Mouse (Mus musculus) hindbrain, embryonic 15.5 days (tissue): ENCODE measurements at regions not wholly inside any gene's neighbourhood (a gene's known extent, or its start where the extent isn't known, plus 50 kb on each side); places are given as distances from the start of the nearest gene placed in this dataset.

Source experiments
- ATAC-seq: fragments of 200-750 bp; cut with Nextera tagmentation; 2 replicates; pipeline ENCODE4 v1.8.0; 2017; ENCODE audit warnings: low read depth, moderate number of reproducible peaks, moderate TSS enrichment; ENCODE audit not compliant: low FRiP score
- H3K27ac ChIP-seq: fragments of 300-500 bp; sonication (generic); replicated peaks from 2 replicates; pipeline ENCODE4 v1.5.1; 2015; ENCODE audit warnings: mild to moderate bottlenecking, inconsistent platforms
- H3K27me3 ChIP-seq: fragments of 300-500 bp; sonication (generic); 2 replicates; pipeline ENCODE4 v1.6.1; 2015; ENCODE audit warnings: control low read depth, inconsistent platforms
- H3K36me3 ChIP-seq: fragments of 300-500 bp; sonication (generic); 2 replicates; pipeline ENCODE4 v1.6.1; 2015; ENCODE audit warnings: control low read depth, inconsistent platforms
- H3K4me1 ChIP-seq: fragments of 300-500 bp; sonication (generic); replicated peaks from 2 replicates; pipeline ENCODE4 v1.6.1; 2015; ENCODE audit warnings: control low read depth, inconsistent platforms
- H3K4me2 ChIP-seq: fragments of 300-500 bp; sonication (generic); 2 replicates; pipeline ENCODE4 v1.6.1; 2015; ENCODE audit warnings: moderate library complexity, mild to moderate bottlenecking, inconsistent platforms
- H3K4me3 ChIP-seq: fragments of 300-500 bp; sonication (generic); 2 replicates; pipeline ENCODE4 v1.5.1; 2015; ENCODE audit warnings: mild to moderate bottlenecking, inconsistent platforms
- H3K9ac ChIP-seq: fragments of 300-500 bp; sonication (generic); 2 replicates; pipeline ENCODE4 v1.6.1; 2015; ENCODE audit warnings: inconsistent platforms
- H3K9me3 ChIP-seq: fragments of 300-500 bp; sonication (generic); 2 replicates; pipeline ENCODE4 v1.6.1; 2016; ENCODE audit warnings: control low read depth, inconsistent platforms
- WGBS: fragments of 180-500 bp; shearing (Covaris S2); methylation state at CpG from one replicate; pipeline ENCODE4 v1.1.7; 2015; 5-methylcytosine and 5-hydroxymethylcytosine counted together

- WGBS, result 93% methylated on average over 10 of the region's 10 CpGs
- Histone ChIP-seq H3K9ac (no peak overlapping the region), H3K4me2 (no peak overlapping the region), H3K4me3 (no peak overlapping the region), H3K36me3 (no peaks in the 10 kb centered on the region), H3K27ac (no peak overlapping the region), H3K27me3 (no peaks in the 10 kb centered on the region), H3K9me3 (no peaks in the 10 kb centered on the region), H3K4me1 (peaks cover 5% of the 10 kb centered on the region)
- no peak for ATAC-seq
These were observed 858.5 kb downstream of the Zfp704 start for GRCm38 (mm10) chr3:8751356-8751755.

GRCm38 (mm10) chr3:8750858-8751257 lies 859.0 kb downstream of the Zfp704 start:
- ATAC-seq, result no peak
- 72% methylated on average over 4 of the region's 4 CpGs for WGBS
- Histone ChIP-seq H3K9ac (no peak overlapping the region), H3K4me3 (no peak overlapping the region), H3K36me3 (no peaks in the 10 kb centered on the region), H3K27me3 (no peaks in the 10 kb centered on the region), H3K4me1 (peaks cover 5% of the 10 kb centered on the region), H3K4me2 (no peak overlapping the region), H3K9me3 (no peaks in the 10 kb centered on the region), H3K27ac (no peak overlapping the region)

- H3K27me3 ChIP-seq, result no peaks in the 10 kb centered on the region
- ATAC-seq, result no peak
- H3K4me1 ChIP-seq, result peaks cover 5% of the 10 kb centered on the region
- no peak overlapping the region for H3K4me3 ChIP-seq
- 92% methylated on average over 11 of the region's 11 CpGs for WGBS
- H3K4me2 ChIP-seq, result no peak overlapping the region
- H3K9me3 ChIP-seq, result no peaks in the 10 kb centered on the region
- no peaks in the 10 kb centered on the region for H3K36me3 ChIP-seq
- no peak overlapping the region for H3K27ac ChIP-seq
- H3K9ac ChIP-seq, result no peak overlapping the region
These were observed 859.7 kb downstream of the Zfp704 start for GRCm38 (mm10) chr3:8750162-8750561.

GRCm38 (mm10) chr3:8747201-8747600 lies 862.7 kb downstream of the Zfp704 start:
- no peaks in the 10 kb centered on the region for H3K4me1 ChIP-seq
- no peaks in the 10 kb centered on the region for H3K27me3 ChIP-seq
- no peaks in the 10 kb centered on the region for H3K36me3 ChIP-seq
- no peak overlapping the region for H3K27ac ChIP-seq
- H3K4me2 ChIP-seq, result no peak overlapping the region
- H3K9ac ChIP-seq, result no peak overlapping the region
- WGBS, result 91% methylated on average over 4 of the region's 4 CpGs
- ATAC-seq, result no peak
- H3K4me3 ChIP-seq, result no peak overlapping the region
- no peaks in the 10 kb centered on the region for H3K9me3 ChIP-seq

GRCm38 (mm10) chr3:8746677-8747076 lies 863.2 kb downstream of the Zfp704 start:
- Histone ChIP-seq H3K36me3 (no peaks in the 10 kb centered on the region), H3K4me3 (no peak overlapping the region), H3K27me3 (no peaks in the 10 kb centered on the region), H3K4me2 (no peak overlapping the region), H3K9ac (no peak overlapping the region), H3K4me1 (no peaks in the 10 kb centered on the region), H3K9me3 (no peaks in the 10 kb centered on the region), H3K27ac (no peak overlapping the region)
- no peak for ATAC-seq
- WGBS, result 92% methylated on average over 3 of the region's 3 CpGs

- H3K4me2 ChIP-seq, result no peak overlapping the region
- no peaks in the 10 kb centered on the region for H3K4me1 ChIP-seq
- no peaks in the 10 kb centered on the region for H3K9me3 ChIP-seq
- ATAC-seq, result no peak
- no peak overlapping the region for H3K27ac ChIP-seq
- no peak overlapping the region for H3K4me3 ChIP-seq
- 89% methylated on average over 1 of the region's 1 CpGs for WGBS
- no peaks in the 10 kb centered on the region for H3K36me3 ChIP-seq
- H3K9ac ChIP-seq, result no peak overlapping the region
- H3K27me3 ChIP-seq, result no peaks in the 10 kb centered on the region
These were observed 863.8 kb downstream of the Zfp704 start for GRCm38 (mm10) chr3:8746037-8746436.

- Histone ChIP-seq H3K27ac (no peak overlapping the region), H3K36me3 (no peaks in the 10 kb centered on the region), H3K4me3 (no peak overlapping the region), H3K27me3 (no peaks in the 10 kb centered on the region), H3K9ac (no peak overlapping the region), H3K9me3 (no peaks in the 10 kb centered on the region), H3K4me1 (no peaks in the 10 kb centered on the region), H3K4me2 (no peak overlapping the region)
- WGBS, result 79% methylated on average over 6 of the region's 6 CpGs
- ATAC-seq, result no peak
These were observed 865.0 kb downstream of the Zfp704 start for GRCm38 (mm10) chr3:8744857-8745256.

GRCm38 (mm10) chr3:8743650-8744049 lies 866.2 kb downstream of the Zfp704 start:
- Histone ChIP-seq H3K4me1 (no peaks in the 10 kb centered on the region), H3K4me3 (no peak overlapping the region), H3K27me3 (no peaks in the 10 kb centered on the region), H3K4me2 (no peak overlapping the region), H3K9ac (no peak overlapping the region), H3K9me3 (no peaks in the 10 kb centered on the region), H3K36me3 (no peaks in the 10 kb centered on the region), H3K27ac (no peak overlapping the region)
- no peak for ATAC-seq
- WGBS, result 80% methylated on average over 7 of the region's 7 CpGs

- Histone ChIP-seq H3K4me3 (no peak overlapping the region), H3K9ac (no peak overlapping the region), H3K4me1 (peaks cover 3% of the 10 kb centered on the region)
These were observed 868.4 kb downstream of the Zfp704 start for GRCm38 (mm10) chr3:8741266-8742023.

GRCm38 (mm10) chr3:8740710-8741109 lies 869.2 kb downstream of the Zfp704 start:
- Histone ChIP-seq H3K9me3 (no peaks in the 10 kb centered on the region), H3K27ac (no peak overlapping the region), H3K4me3 (no peak overlapping the region), H3K4me1 (peaks cover 9% of the 10 kb centered on the region), H3K4me2 (no peak overlapping the region), H3K27me3 (no peaks in the 10 kb centered on the region), H3K36me3 (no peaks in the 10 kb centered on the region), H3K9ac (no peak overlapping the region)
- peak; percentile 49; the same call in 1 of the 2 replicates for ATAC-seq
- 58% methylated on average over 5 of the region's 5 CpGs for WGBS

More at GRCm38 (mm10) chr3:8741266-8742023, 868.4 kb downstream of the Zfp704 start:
- WGBS, result 88% methylated on average over 8 of the region's 8 CpGs
- Histone ChIP-seq H3K36me3 (no peaks in the 10 kb centered on the region), H3K27ac (no peak overlapping the region), H3K4me2 (no peak overlapping the region), H3K9me3 (no peaks in the 10 kb centered on the region), H3K27me3 (no peaks in the 10 kb centered on the region)
- ATAC-seq, result no peak

- H3K4me3 ChIP-seq, result no peak overlapping the region
- ATAC-seq, result no peak
- no peaks in the 10 kb centered on the region for H3K27me3 ChIP-seq
- no peaks in the 10 kb centered on the region for H3K9me3 ChIP-seq
- H3K4me1 ChIP-seq, result peaks cover 9% of the 10 kb centered on the region
- H3K4me2 ChIP-seq, result no peak overlapping the region
- H3K27ac ChIP-seq, result no peak overlapping the region
- H3K36me3 ChIP-seq, result no peaks in the 10 kb centered on the region
- WGBS, result 92% methylated on average over 14 of the region's 14 CpGs
- no peak overlapping the region for H3K9ac ChIP-seq
These were observed 870.6 kb downstream of the Zfp704 start for GRCm38 (mm10) chr3:8739299-8739698.

GRCm38 (mm10) chr3:8736239-8736953 lies 873.5 kb downstream of the Zfp704 start:
- ATAC-seq, result peak; percentile 89
- Histone ChIP-seq H3K27ac (0 out of 2 replicates have a peak overlapping the region, but pooled peaks have one; percentile 25), H3K36me3 (no peaks in the 10 kb centered on the region), H3K9ac (no peak overlapping the region), H3K9me3 (no peaks in the 10 kb centered on the region), H3K27me3 (no peaks in the 10 kb centered on the region), H3K4me3 (no peak overlapping the region), H3K4me1 (peaks cover 9% of the 10 kb centered on the region), H3K4me2 (no peak overlapping the region)
- WGBS, result 19% methylated on average over 10 of the region's 10 CpGs
